Mouse (Mus musculus): Measurements from ENCODE around the gene Pcx.

The Pcx gene

GRCm38 (mm10) chr19:4620721-4621120 is 110.4 kb downstream of the Pcx start:
- no peak for DNase-seq (ENCODE audit: low spot score)

GRCm38 (mm10) chr19:4622780-4623179 is 112.5 kb downstream of the Pcx start:
- DNase-seq (ENCODE audit: low spot score), result no peak

GRCm38 (mm10) chr19:4623419-4623818 is 113.1 kb downstream of the Pcx start:
- no peak for DNase-seq (ENCODE audit: low spot score)

- DNase-seq (ENCODE audit: low spot score), result no peak
These were observed 113.7 kb downstream of the Pcx start for GRCm38 (mm10) chr19:4624006-4624405.

- no peak for DNase-seq (ENCODE audit: low spot score)
These were observed 114.3 kb downstream of the Pcx start for GRCm38 (mm10) chr19:4624406-4625178.

- peak; percentile 64 for DNase-seq (ENCODE audit: low spot score)
These were observed 115.0 kb downstream of the Pcx start, which contains the start of gene Rce1 for GRCm38 (mm10) chr19:4625179-4625828. Rce1 (minus strand) TSS chr19:4625641.

- no peak for DNase-seq (ENCODE audit: low spot score)
These were observed 115.7 kb downstream of the Pcx start for GRCm38 (mm10) chr19:4625829-4626535.

- DNase-seq (ENCODE audit: low spot score), result peak; percentile 44
These were observed 118.5 kb downstream of the Pcx start for GRCm38 (mm10) chr19:4628819-4629218.

GRCm38 (mm10) chr19:4635986-4636385 is 125.7 kb downstream of the Pcx start:
- DNase-seq (ENCODE audit: low spot score), result no peak

GRCm38 (mm10) chr19:4644271-4644670 is 134.0 kb downstream of the Pcx start:
- DNase-seq (ENCODE audit: low spot score), result peak; percentile 75

GRCm38 (mm10) chr19:4646917-4647492 is 136.7 kb downstream of the Pcx start:
- DNase-seq (ENCODE audit: low spot score), result no peak

GRCm38 (mm10) chr19:4658156-4658555 is 147.9 kb downstream of the Pcx start:
- no peak for DNase-seq (ENCODE audit: low spot score)

- no peak for DNase-seq (ENCODE audit: low spot score)
These were observed 156.5 kb downstream of the Pcx start for GRCm38 (mm10) chr19:4666815-4667214.

GRCm38 (mm10) chr19:4670776-4671175 is 160.5 kb downstream of the Pcx start:
- no peak for DNase-seq (ENCODE audit: low spot score)

All from layer of hippocampus, adult 9-10 months (tissue).